Mouse (Mus musculus): ENCODE measurements around the gene Sap30bp. TPM values are rescaled to one million over a fixed set of nuclear protein-coding genes. Genes with fewer than 3 reads are reported as not detected.

Sap30bp gene
- polyA plus RNA-seq, 1 experiment from 2014 or later: 49.8 TPM

DNA sequence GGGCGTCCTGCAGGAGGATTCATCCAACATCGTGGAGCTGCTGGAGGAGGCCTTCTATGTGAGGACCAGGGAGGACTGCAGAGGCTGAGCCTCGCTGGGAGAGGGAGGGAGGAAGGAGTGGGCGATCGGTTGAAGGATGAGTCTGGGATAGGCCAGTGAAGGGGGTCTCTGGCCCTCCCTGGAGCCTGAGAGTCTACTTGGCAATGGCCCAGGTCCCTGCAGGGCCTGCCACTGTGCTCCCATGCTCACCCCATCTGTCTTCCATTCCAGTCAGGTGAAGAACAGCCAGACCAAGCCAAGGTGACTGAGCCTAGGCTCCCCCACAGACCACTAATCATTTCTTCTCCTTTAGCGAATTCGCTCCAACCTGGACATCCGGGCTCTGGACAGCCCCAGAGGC is 50.2 kb downstream of the Sap30bp start:
- Histone ChIP-seq H3K36me3 (replicated peaks; ENCODE audit: control insufficient read depth, insufficient read depth, low read depth, low read length) (no peaks in the 10 kb centered on the region), H3K9ac (replicated peaks; ENCODE audit: low read length) (no peak overlapping the region), H3K4me2 (ENCODE audit: low read depth, low read length) (no peak overlapping the region), H3K4me1 (ENCODE audit: control insufficient read depth, insufficient read depth, low read length) (no peaks in the 10 kb centered on the region), H3K27ac (replicated peaks; ENCODE audit: low read depth, low read length) (no peak overlapping the region), H3K4me3 (ENCODE audit: low read depth, low read length) (no peak overlapping the region), H3K9me3 (replicated peaks; ENCODE audit: control insufficient read depth, low read length) (no peaks in the 10 kb centered on the region), H3K27me3 (ENCODE audit: control insufficient read depth, insufficient read depth, low read length) (no peaks in the 10 kb centered on the region)
- 93% methylated on average over 8 of the region's 8 CpGs for WGBS
- no peak for ATAC-seq (replicated peaks; ENCODE audit: insufficient number of reproducible peaks, low FRiP score, low TSS enrichment, low read depth)
- DNase-seq (ENCODE audit: low spot score): no peak

DNA sequence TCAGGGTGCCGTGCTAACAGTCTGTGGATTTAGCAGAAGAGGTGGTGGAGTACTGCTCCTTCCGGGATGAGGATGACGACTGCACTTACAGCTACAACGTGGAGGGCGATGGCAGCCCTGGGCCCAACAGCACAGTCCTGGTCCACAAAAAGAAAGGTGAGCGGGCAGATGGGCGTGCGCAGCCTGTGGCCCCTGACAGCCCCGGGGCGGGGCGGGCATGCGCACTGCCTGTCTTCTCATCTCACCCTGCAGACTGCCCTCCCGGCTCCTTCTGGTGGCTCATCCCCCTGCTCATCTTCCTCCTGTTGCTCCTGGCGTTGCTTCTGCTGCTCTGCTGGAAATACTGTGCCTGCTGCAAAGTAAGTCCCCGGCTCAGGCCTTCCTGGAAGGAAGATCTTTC is 56.6 kb downstream of the Sap30bp start:
- no peaks in the 10 kb centered on the region for H3K36me3 ChIP-seq (replicated peaks; ENCODE audit: control insufficient read depth, insufficient read depth, low read depth, low read length)
- no peaks in the 10 kb centered on the region for H3K4me1 ChIP-seq (ENCODE audit: control insufficient read depth, insufficient read depth, low read length)
- no peak overlapping the region for H3K4me2 ChIP-seq (ENCODE audit: low read depth, low read length)
- no peaks in the 10 kb centered on the region for H3K27me3 ChIP-seq (ENCODE audit: control insufficient read depth, insufficient read depth, low read length)
- 35% methylated on average over 15 of the region's 15 CpGs for WGBS
- no peak overlapping the region for H3K9ac ChIP-seq (replicated peaks; ENCODE audit: low read length)
- ATAC-seq (replicated peaks; ENCODE audit: insufficient number of reproducible peaks, low FRiP score, low TSS enrichment, low read depth) (no peak), DNase-seq (ENCODE audit: low spot score) (no peak)
- 0 out of 2 replicates have a peak overlapping the region, but pooled peaks have one; percentile 3 for H3K4me3 ChIP-seq (ENCODE audit: low read depth, low read length)
- H3K9me3 ChIP-seq (replicated peaks; ENCODE audit: control insufficient read depth, low read length): no peaks in the 10 kb centered on the region
- no peak overlapping the region for H3K27ac ChIP-seq (replicated peaks; ENCODE audit: low read depth, low read length)

DNA sequence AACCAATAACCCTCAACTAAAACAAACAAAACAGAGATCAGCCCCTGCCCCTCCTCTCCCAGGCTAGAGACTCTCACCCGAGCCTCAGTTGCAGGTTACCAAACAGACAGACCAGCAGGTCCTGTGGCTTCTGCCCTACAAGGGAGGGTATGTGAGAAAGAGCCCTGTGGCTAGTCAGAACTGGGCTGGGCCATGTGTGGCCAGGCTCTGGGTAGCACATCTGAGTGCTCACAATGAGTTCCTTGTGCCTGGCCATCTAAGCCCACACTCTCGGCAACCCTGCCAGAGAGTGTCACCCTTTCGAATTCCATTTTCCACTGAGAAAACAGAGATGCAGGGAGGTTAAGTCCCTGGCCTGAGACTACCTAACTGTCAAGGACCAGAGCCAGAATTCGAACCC is 59.0 kb downstream of the Sap30bp start:
- Histone ChIP-seq H3K4me1 (ENCODE audit: control insufficient read depth, insufficient read depth, low read length) (no peaks in the 10 kb centered on the region), H3K9me3 (replicated peaks; ENCODE audit: control insufficient read depth, low read length) (no peaks in the 10 kb centered on the region), H3K27ac (replicated peaks; ENCODE audit: low read depth, low read length) (no peak overlapping the region), H3K4me2 (ENCODE audit: low read depth, low read length) (no peak overlapping the region), H3K27me3 (ENCODE audit: control insufficient read depth, insufficient read depth, low read length) (no peaks in the 10 kb centered on the region), H3K4me3 (ENCODE audit: low read depth, low read length) (no peak overlapping the region), H3K9ac (replicated peaks; ENCODE audit: low read length) (no peak overlapping the region), H3K36me3 (replicated peaks; ENCODE audit: control insufficient read depth, insufficient read depth, low read depth, low read length) (no peaks in the 10 kb centered on the region)
- ATAC-seq (replicated peaks; ENCODE audit: insufficient number of reproducible peaks, low FRiP score, low TSS enrichment, low read depth) (no peak), DNase-seq (ENCODE audit: low spot score) (no peak)
- WGBS: 57% methylated on average over 4 of the region's 4 CpGs

DNA sequence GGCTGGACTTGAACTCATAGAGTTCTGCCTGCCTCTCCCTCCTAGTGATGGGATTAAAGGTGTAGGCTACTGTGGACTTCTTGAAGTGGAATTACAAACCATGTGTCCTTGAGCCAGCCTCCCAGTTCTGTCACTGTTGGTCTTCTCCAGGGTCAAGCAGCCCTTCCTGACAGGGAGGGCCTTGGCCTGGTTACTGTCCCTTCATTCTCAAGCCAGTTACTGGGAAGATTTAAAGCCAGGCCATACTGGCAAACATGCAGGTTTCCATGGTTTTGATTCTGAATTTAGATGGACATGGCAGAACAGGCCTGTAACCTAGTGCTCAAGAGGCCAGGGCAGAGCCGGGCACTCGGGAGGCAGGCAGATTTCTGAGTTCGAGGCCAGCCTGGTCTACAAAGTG is 62.2 kb downstream of the Sap30bp start:
- Histone ChIP-seq H3K4me3 (ENCODE audit: low read depth, low read length) (no peak overlapping the region), H3K27ac (replicated peaks; ENCODE audit: low read depth, low read length) (no peak overlapping the region), H3K9ac (replicated peaks; ENCODE audit: low read length) (no peak overlapping the region), H3K36me3 (replicated peaks; ENCODE audit: control insufficient read depth, insufficient read depth, low read depth, low read length) (no peaks in the 10 kb centered on the region), H3K4me2 (ENCODE audit: low read depth, low read length) (no peak overlapping the region), H3K27me3 (ENCODE audit: control insufficient read depth, insufficient read depth, low read length) (no peaks in the 10 kb centered on the region), H3K9me3 (replicated peaks; ENCODE audit: control insufficient read depth, low read length) (no peaks in the 10 kb centered on the region), H3K4me1 (ENCODE audit: control insufficient read depth, insufficient read depth, low read length) (no peaks in the 10 kb centered on the region)
- ATAC-seq (replicated peaks; ENCODE audit: insufficient number of reproducible peaks, low FRiP score, low TSS enrichment, low read depth) (no peak), DNase-seq (ENCODE audit: low spot score) (no peak)
- WGBS: 91% methylated on average over 3 of the region's 3 CpGs

DNA sequence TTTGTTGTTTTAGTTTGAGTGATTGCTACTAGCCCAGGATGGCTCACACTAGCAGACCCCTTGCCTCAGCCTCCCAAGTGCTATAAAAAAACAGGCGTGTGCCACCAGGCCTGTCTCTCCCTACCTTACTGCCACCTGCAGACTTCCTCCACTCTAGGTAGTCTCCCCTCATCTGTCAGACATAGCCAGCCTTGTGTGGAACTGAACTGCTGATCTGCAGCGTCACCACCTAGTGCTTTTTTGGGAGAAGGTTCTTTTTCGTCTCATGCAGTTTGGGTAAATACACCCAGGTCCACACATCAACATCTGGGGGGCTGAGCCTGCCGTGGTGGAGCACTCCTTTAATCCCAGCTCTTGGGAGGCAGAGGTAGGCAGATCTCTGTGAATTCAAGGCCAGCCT is 64.0 kb downstream of the Sap30bp start:
- no peak overlapping the region for H3K4me3 ChIP-seq (ENCODE audit: low read depth, low read length)
- H3K4me1 ChIP-seq (ENCODE audit: control insufficient read depth, insufficient read depth, low read length): no peaks in the 10 kb centered on the region
- H3K27me3 ChIP-seq (ENCODE audit: control insufficient read depth, insufficient read depth, low read length): no peaks in the 10 kb centered on the region
- no peak for ATAC-seq (replicated peaks; ENCODE audit: insufficient number of reproducible peaks, low FRiP score, low TSS enrichment, low read depth)
- WGBS: 72% methylated on average over 4 of the region's 4 CpGs
- no peaks in the 10 kb centered on the region for H3K36me3 ChIP-seq (replicated peaks; ENCODE audit: control insufficient read depth, insufficient read depth, low read depth, low read length)
- H3K9me3 ChIP-seq (replicated peaks; ENCODE audit: control insufficient read depth, low read length): no peaks in the 10 kb centered on the region
- H3K4me2 ChIP-seq (ENCODE audit: low read depth, low read length): no peak overlapping the region
- H3K9ac ChIP-seq (replicated peaks; ENCODE audit: low read length): no peak overlapping the region
- DNase-seq (ENCODE audit: low spot score): no peak
- no peak overlapping the region for H3K27ac ChIP-seq (replicated peaks; ENCODE audit: low read depth, low read length)

DNA sequence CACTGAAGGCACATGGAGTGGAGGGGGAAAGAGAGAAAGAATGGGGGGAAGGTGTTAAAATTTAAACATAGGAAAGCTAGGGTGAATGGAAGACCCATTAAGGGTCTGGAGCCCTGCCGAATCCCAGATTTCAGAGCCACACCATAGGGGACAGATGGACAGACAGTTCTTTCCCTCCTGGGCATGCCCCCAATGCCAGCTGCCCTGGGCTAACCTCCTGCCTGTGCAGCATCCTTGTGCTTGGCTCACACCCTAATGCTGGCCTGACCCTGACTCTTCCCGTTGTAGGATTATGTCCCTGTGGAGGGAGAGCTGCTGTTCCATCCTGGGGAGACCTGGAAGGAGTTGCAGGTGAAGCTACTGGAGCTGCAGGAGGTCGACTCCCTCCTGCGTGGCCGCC is 64.6 kb downstream of the Sap30bp start:
- H3K9me3 ChIP-seq (replicated peaks; ENCODE audit: control insufficient read depth, low read length): no peaks in the 10 kb centered on the region
- no peak overlapping the region for H3K4me3 ChIP-seq (ENCODE audit: low read depth, low read length)
- no peaks in the 10 kb centered on the region for H3K4me1 ChIP-seq (ENCODE audit: control insufficient read depth, insufficient read depth, low read length)
- H3K36me3 ChIP-seq (replicated peaks; ENCODE audit: control insufficient read depth, insufficient read depth, low read depth, low read length): no peaks in the 10 kb centered on the region
- H3K27me3 ChIP-seq (ENCODE audit: control insufficient read depth, insufficient read depth, low read length): no peaks in the 10 kb centered on the region
- H3K27ac ChIP-seq (replicated peaks; ENCODE audit: low read depth, low read length): no peak overlapping the region
- no peak for ATAC-seq (replicated peaks; ENCODE audit: insufficient number of reproducible peaks, low FRiP score, low TSS enrichment, low read depth)
- no peak for DNase-seq (ENCODE audit: low spot score)
- H3K4me2 ChIP-seq (ENCODE audit: low read depth, low read length): no peak overlapping the region
- 67% methylated on average over 5 of the region's 5 CpGs for WGBS
- H3K9ac ChIP-seq (replicated peaks; ENCODE audit: low read length): no peak overlapping the region

DNA sequence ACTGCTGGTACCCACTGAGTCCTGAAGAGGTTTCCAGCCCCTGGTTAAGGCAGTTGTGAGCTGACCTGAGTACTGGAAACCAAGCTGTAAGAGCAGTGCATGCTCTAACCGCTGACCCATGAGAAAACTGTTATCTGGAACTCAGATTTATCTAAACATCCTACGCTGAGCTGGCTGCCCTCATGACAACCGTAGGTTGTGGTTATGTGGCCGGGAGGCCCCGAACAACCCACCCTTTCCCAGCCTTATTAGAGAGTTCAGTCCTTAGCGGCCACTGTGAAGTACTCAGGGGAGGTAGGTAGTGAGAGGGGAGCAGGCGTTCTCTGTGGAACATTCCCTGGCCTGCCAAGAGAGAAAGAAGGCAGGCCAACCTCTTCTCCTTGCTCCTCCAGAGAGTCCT is 65.9 kb downstream of the Sap30bp start:
- WGBS: 83% methylated on average over 7 of the region's 7 CpGs
- H3K27ac ChIP-seq (replicated peaks; ENCODE audit: low read depth, low read length): no peak overlapping the region
- no peaks in the 10 kb centered on the region for H3K9me3 ChIP-seq (replicated peaks; ENCODE audit: control insufficient read depth, low read length)
- no peak overlapping the region for H3K9ac ChIP-seq (replicated peaks; ENCODE audit: low read length)
- H3K4me3 ChIP-seq (ENCODE audit: low read depth, low read length): no peak overlapping the region
- ATAC-seq (replicated peaks; ENCODE audit: insufficient number of reproducible peaks, low FRiP score, low TSS enrichment, low read depth) (no peak), DNase-seq (ENCODE audit: low spot score) (no peak)
- H3K36me3 ChIP-seq (replicated peaks; ENCODE audit: control insufficient read depth, insufficient read depth, low read depth, low read length): no peaks in the 10 kb centered on the region
- H3K4me1 ChIP-seq (ENCODE audit: control insufficient read depth, insufficient read depth, low read length): no peaks in the 10 kb centered on the region
- H3K4me2 ChIP-seq (ENCODE audit: low read depth, low read length): no peak overlapping the region
- H3K27me3 ChIP-seq (ENCODE audit: control insufficient read depth, insufficient read depth, low read length): no peaks in the 10 kb centered on the region

DNA sequence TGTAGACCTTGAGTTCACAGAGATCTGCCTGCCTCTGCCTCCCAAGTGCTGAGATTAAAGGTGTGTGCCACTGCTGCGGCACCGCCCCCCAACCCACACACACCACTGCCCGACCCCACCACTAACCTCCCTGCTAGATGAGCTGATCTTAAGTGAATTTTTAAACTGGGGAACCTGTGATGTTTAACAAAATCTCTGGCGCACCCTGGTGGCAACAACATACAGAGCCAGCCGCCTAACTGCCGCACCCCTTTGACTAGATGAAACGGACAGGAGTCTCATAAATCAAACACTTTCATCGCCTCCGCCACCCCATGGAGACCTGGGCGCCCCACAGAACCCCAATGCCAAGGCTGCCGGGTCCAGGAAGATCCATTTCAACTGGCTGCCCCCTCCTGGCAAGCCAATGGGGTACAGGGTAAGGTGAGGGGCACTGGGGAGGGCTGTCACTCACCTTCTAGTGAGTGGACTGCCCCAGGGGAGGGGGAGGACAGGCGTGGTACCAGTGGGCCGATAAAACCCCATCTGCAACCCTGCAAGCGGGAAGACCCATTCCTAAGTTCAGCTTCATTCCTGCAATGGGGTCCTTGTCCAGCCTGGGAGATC is 66.6 kb downstream of the Sap30bp start:
- WGBS: 24% methylated on average over 14 of the region's 14 CpGs
- DNase-seq (ENCODE audit: low spot score) (peak; percentile 85), ATAC-seq (replicated peaks; ENCODE audit: insufficient number of reproducible peaks, low FRiP score, low TSS enrichment, low read depth) (no peak)
- H3K4me1 ChIP-seq (ENCODE audit: control insufficient read depth, insufficient read depth, low read length): no peaks in the 10 kb centered on the region
- H3K9me3 ChIP-seq (replicated peaks; ENCODE audit: control insufficient read depth, low read length): no peaks in the 10 kb centered on the region
- H3K36me3 ChIP-seq (replicated peaks; ENCODE audit: control insufficient read depth, insufficient read depth, low read depth, low read length): no peaks in the 10 kb centered on the region
- H3K27ac ChIP-seq (replicated peaks; ENCODE audit: low read depth, low read length): no peak overlapping the region
- no peak overlapping the region for H3K4me2 ChIP-seq (ENCODE audit: low read depth, low read length)
- H3K27me3 ChIP-seq (ENCODE audit: control insufficient read depth, insufficient read depth, low read length): no peaks in the 10 kb centered on the region
- no peak overlapping the region for H3K9ac ChIP-seq (replicated peaks; ENCODE audit: low read length)
- no peak overlapping the region for H3K4me3 ChIP-seq (ENCODE audit: low read depth, low read length)
